In the genomic region with DNA sequence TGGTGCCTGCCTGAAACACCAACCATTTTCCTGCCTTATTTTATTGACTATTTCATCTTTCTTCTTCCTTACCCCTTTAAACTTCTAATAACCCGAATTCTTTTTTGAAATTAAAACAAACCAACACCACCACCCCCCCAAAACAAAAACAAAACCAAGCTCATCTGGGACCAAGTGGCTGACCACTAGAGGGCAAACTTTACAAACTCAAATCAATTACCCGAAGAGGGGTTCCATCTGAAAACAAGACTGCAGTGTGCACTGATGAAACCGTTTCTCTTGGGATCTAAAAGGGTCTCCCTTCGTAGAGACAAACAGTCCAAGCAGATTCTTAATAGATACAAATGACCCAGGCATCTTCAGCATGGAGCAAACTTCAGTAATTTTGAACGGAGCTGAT, we compare ENCODE assay signal across 10 mouse cellular contexts. TPM values are rescaled to one million over a fixed set of nuclear protein-coding genes. Genes with fewer than 3 reads are reported as not detected.
DNase-seq lines count a peak whose midpoint lies in the region; ATAC-seq and TF ChIP-seq lines count a peak whose summit lies in the region.
"Had no signal": no experiment of that assay in that cellular context is flagged by ENCODE, and none has a peak within 500 bp of the region (broad histone marks: within the 10 kb centered on the region; RNA-seq: fewer than 3 reads in every experiment).

No protein-coding gene starts in this region.

- no peak overlapping the region for H3K4me3 ChIP-seq in heart, postnatal 0 days (ENCODE audit: low read depth, low read length)
- no peak overlapping the region for H3K4me3 ChIP-seq in heart, embryonic 11.5 days (ENCODE audit: low read depth, low read length)
- H3K4me3 ChIP-seq in midbrain, postnatal 0 days (ENCODE audit: low read depth, low read length), result no peak overlapping the region
- no peak overlapping the region for H3K4me3 ChIP-seq in midbrain, embryonic 13.5 days (replicated peaks)
- H3K4me3 ChIP-seq: neural tube, embryonic 12.5 days had no signal

- no peaks in the 10 kb centered on the region for H3K4me1 ChIP-seq in heart, postnatal 0 days (ENCODE audit: control insufficient read depth, insufficient read depth)
- H3K4me1 ChIP-seq in heart, embryonic 11.5 days (ENCODE audit: control insufficient read depth, insufficient read depth, low read length), result no peaks in the 10 kb centered on the region
- no peaks in the 10 kb centered on the region; the same call in 1 of the 2 replicates for H3K4me1 ChIP-seq in midbrain, postnatal 0 days (ENCODE audit: insufficient read depth, low read length)
- H3K4me1 ChIP-seq in midbrain, embryonic 13.5 days (replicated peaks), result peaks cover 13% of the 10 kb centered on the region
- H3K4me1 ChIP-seq: neural tube, embryonic 12.5 days had no signal

- WGBS in heart, postnatal 0 days, result 27% methylated on average over 5 of the region's 5 CpGs
- WGBS in heart, embryonic 11.5 days (ENCODE audit: insufficient replicate concordance), result 34% methylated on average over 5 of the region's 5 CpGs
- 36% methylated on average over 5 of the region's 5 CpGs for WGBS in midbrain, postnatal 0 days
- 34% methylated on average over 5 of the region's 5 CpGs for WGBS in midbrain, embryonic 13.5 days

- no peak for DNase-seq in heart, postnatal 0 days (ENCODE audit: low spot score)
- DNase-seq in midbrain, postnatal 0 days (ENCODE audit: low spot score), result peak; percentile 62
- DNase-seq in cerebellum, postnatal 14 days, result peak; percentile 41 to 54
- DNase-seq in retina, postnatal 7 days (ENCODE audit: low read depth, low spot score), result peak; percentile 27
- no peak for DNase-seq in spleen, postnatal 14 days (ENCODE audit: low spot score in 2 of 2)

- H3K27me3 ChIP-seq in heart, postnatal 0 days (ENCODE audit: control insufficient read depth, insufficient read depth, low read length), result no peaks in the 10 kb centered on the region
- no peaks in the 10 kb centered on the region for H3K27me3 ChIP-seq in heart, embryonic 11.5 days (ENCODE audit: control insufficient read depth, insufficient read depth, low read length)
- H3K27me3 ChIP-seq in midbrain, postnatal 0 days (ENCODE audit: insufficient read depth, low read length), result no peaks in the 10 kb centered on the region
- H3K27me3 ChIP-seq in midbrain, embryonic 13.5 days, result no peaks in the 10 kb centered on the region
- H3K27me3 ChIP-seq: neural tube, embryonic 12.5 days had no signal

- no peaks in the 10 kb centered on the region for H3K9me3 ChIP-seq in heart, postnatal 0 days (replicated peaks; ENCODE audit: control insufficient read depth, low read length)
- H3K9me3 ChIP-seq in heart, embryonic 11.5 days (replicated peaks; ENCODE audit: control insufficient read depth, low read length), result no peaks in the 10 kb centered on the region
- H3K9me3 ChIP-seq in midbrain, postnatal 0 days (ENCODE audit: low read length), result no peaks in the 10 kb centered on the region
- no peaks in the 10 kb centered on the region for H3K9me3 ChIP-seq in midbrain, embryonic 13.5 days
- H3K9me3 ChIP-seq: neural tube, embryonic 12.5 days had no signal

- no peak overlapping the region for H3K4me2 ChIP-seq in heart, postnatal 0 days (ENCODE audit: low read depth, low read length)
- H3K4me2 ChIP-seq in heart, embryonic 11.5 days, result no peak overlapping the region
- H3K4me2 ChIP-seq in midbrain, postnatal 0 days (ENCODE audit: low read depth, low read length, poor library complexity, severe bottlenecking), result no peak overlapping the region
- no peak overlapping the region for H3K4me2 ChIP-seq in midbrain, embryonic 13.5 days (replicated peaks)
- H3K4me2 ChIP-seq: neural tube, embryonic 12.5 days had no signal

- no peak for ATAC-seq in heart, postnatal 0 days (ENCODE audit: insufficient read depth, low read depth)
- ATAC-seq in heart, embryonic 11.5 days (replicated peaks; ENCODE audit: insufficient number of reproducible peaks, low FRiP score, low TSS enrichment), result no peak
- ATAC-seq in midbrain, postnatal 0 days (ENCODE audit: low FRiP score), result no peak
- ATAC-seq in midbrain, embryonic 13.5 days, result no peak
- ATAC-seq in erythroblast, adult 5-6 weeks (replicated peaks; ENCODE audit: low FRiP score, poor library complexity, severe bottlenecking), result no peak
- ATAC-seq: activated CD4-positive, CD25-positive, alpha-beta regulatory T cell, adult 4 months had no signal

- no peak overlapping the region for H3K27ac ChIP-seq in heart, postnatal 0 days (ENCODE audit: low read depth)
- no peak overlapping the region for H3K27ac ChIP-seq in heart, embryonic 11.5 days (ENCODE audit: low read depth, low read length)
- H3K27ac ChIP-seq in midbrain, postnatal 0 days (ENCODE audit: low read depth, low read length), result no peak overlapping the region
- H3K27ac ChIP-seq in midbrain, embryonic 13.5 days, result no peak overlapping the region

- no peak for TF ChIP-seq EP300 in heart, postnatal 0 days (IDR thresholded peaks at IDR 0.05; ENCODE audit: low read depth)

- H3K9ac ChIP-seq in heart, postnatal 0 days (replicated peaks; ENCODE audit: low read depth, low read length), result no peak overlapping the region
- no peak overlapping the region for H3K9ac ChIP-seq in heart, embryonic 11.5 days (ENCODE audit: low read depth, low read length)
- no peak overlapping the region for H3K9ac ChIP-seq in midbrain, postnatal 0 days (replicated peaks; ENCODE audit: low read length, poor library complexity, severe bottlenecking)
- H3K9ac ChIP-seq in midbrain, embryonic 13.5 days (replicated peaks), result no peak overlapping the region
- H3K9ac ChIP-seq: neural tube, embryonic 12.5 days had no signal

- peak; percentile 66 for TF ChIP-seq CTCF in heart, postnatal 0 days (IDR thresholded peaks at IDR 0.05; ENCODE audit: low read depth)
- peak; percentile 75 for TF ChIP-seq CTCF in midbrain, postnatal 0 days (IDR thresholded peaks at IDR 0.05)

- H3K36me3 ChIP-seq in heart, postnatal 0 days (replicated peaks; ENCODE audit: control insufficient read depth, insufficient read depth, low read length), result peaks cover 17% of the 10 kb centered on the region
- H3K36me3 ChIP-seq in heart, embryonic 11.5 days (ENCODE audit: control insufficient read depth, insufficient read depth, low read length), result no peaks in the 10 kb centered on the region
- 0 out of 2 replicates have a peak, but pooled peaks cover 3% of the 10 kb centered on the region for H3K36me3 ChIP-seq in midbrain, postnatal 0 days (ENCODE audit: insufficient read depth, low read length)
- H3K36me3 ChIP-seq in midbrain, embryonic 13.5 days, result 0 out of 2 replicates have a peak, but pooled peaks cover 5% of the 10 kb centered on the region

RNA-seq across cellular contexts. Expression of a gene that starts 49.3 kb away (rescaled TPM):
- total RNA-seq in heart, postnatal 0 days (2014; rRNA removed; ENCODE audit: low replicate concordance), result 18.1 and 18.3 TPM in 2 replicates
- 3.1 and 3.7 TPM in 2 replicates for polyA plus RNA-seq in heart, postnatal 0 days (2015; fragmentation: Nextera tagmentation; extraction: Ambion mirVana)
- polyA plus RNA-seq in heart, embryonic 11.5 days (2014; fragmentation: Nextera tagmentation; extraction: Ambion mirVana), result 2.5 and 2.8 TPM in 2 replicates
- 49.2 and 63.5 TPM in 2 replicates for total RNA-seq in midbrain, postnatal 0 days (2014; rRNA removed)
- 8.0 and 8.6 TPM in 2 replicates for polyA plus RNA-seq in midbrain, postnatal 0 days (2015; fragmentation: Nextera tagmentation; extraction: Ambion mirVana)
- 8.3 and 8.7 TPM in 2 replicates for polyA plus RNA-seq in midbrain, embryonic 13.5 days (2015; fragmentation: Nextera tagmentation; extraction: Ambion mirVana)
- total RNA-seq in erythroblast, adult 5-6 weeks (2015; ENCODE audit: low replicate concordance), result 1.9 TPM in 2 replicates
- total RNA-seq in erythroblast, adult 5-6 weeks (2017; ENCODE audit: low replicate concordance), result 1.8 and 2.6 TPM in 2 replicates

Comparison
In these comparisons a context has a peak if more than half of its experiments do, and no peak if none do; other contexts are left out.
1. DNase-seq: peak in midbrain, postnatal 0 days (single experiment), cerebellum, postnatal 14 days (2 of 2) and retina, postnatal 7 days (single experiment); none in heart, postnatal 0 days (single experiment) and spleen, postnatal 14 days (0 of 2).